Mouse (Mus musculus) cerebellum, postnatal 4 days (tissue): ENCODE data around the gene Chaf1a.

ENCODE experiments used
- DNase-seq, 2 experiments: peaks; one replicate each; pipeline ENCODE4 v3.0.0; 2022; ENCODE audit warnings: low spot score in 2 of 2, mixed read lengths in 1 of 2

Chaf1a gene

DNA sequence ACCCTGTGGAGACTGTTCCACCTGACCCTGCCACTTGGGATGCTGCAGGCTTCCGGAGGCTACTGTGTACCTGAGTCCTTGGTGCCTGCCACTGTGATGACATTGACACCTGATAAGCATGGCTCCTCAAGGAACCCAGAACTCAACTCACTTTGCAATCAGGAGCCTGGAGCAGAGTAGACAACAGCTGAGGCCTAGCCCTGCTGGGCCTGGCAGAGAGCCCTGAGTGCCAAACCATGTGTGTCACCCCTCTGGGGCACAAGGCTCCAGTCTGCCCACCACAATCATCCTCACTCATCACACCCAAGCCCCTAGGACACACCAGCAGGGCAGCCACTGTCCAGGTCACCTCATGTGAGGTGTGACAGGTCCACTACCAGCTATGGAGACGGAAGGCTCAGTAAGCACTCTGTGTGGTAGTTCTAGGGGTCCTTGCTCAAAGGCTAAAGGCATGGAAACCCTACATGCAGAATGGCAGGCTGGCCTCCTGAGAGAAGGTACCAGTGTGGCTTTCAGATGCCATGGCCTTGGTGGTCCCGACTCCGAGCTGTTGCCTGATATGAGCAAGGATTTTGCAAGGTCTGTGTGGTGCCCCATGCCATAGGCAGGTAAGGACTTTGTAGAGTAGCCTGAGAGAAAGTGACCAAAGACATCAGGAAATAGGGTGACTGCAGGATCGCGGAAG, 19.7 kb upstream of the Chaf1a start:
- DNase-seq, result peak in 1 of 2 experiments; percentile 19

DNA sequence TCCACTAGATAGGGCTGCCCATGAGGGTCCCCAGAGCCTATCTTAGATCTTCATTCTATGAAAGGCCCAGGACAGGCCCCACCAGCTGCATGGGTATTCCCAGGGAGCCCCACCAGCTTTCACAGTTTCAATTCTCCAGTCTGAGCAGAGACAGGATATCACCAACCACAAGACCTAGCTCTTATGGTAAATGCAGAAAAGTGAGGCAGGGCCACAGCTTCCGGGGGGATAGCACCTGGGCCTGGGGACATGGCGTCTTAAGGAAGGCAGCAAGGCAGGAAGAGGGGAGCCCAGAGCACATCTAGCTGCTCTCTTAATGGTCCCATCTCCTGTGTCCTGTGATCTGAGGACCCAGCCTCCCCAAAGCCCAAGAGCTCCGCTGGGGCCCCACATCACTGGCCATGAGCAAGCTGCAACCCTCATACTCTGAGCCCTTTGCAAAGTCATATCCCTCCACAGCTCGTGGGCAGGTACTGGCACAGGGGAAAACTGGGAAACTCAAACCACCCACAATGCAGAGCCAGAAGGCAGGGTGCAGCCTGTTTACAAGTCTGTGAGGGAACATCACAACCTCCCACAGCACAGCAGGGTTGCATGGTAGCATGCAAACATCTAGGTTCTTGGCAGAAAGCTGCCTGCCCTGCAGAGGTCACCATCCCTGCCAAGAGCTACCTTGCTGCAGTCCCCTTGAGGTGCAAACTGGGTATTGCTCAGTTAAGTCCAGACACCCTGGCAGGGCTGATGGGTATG, 18.9 kb upstream of the Chaf1a start:
- peak in 1 of 2 experiments; percentile 19 for DNase-seq

DNA sequence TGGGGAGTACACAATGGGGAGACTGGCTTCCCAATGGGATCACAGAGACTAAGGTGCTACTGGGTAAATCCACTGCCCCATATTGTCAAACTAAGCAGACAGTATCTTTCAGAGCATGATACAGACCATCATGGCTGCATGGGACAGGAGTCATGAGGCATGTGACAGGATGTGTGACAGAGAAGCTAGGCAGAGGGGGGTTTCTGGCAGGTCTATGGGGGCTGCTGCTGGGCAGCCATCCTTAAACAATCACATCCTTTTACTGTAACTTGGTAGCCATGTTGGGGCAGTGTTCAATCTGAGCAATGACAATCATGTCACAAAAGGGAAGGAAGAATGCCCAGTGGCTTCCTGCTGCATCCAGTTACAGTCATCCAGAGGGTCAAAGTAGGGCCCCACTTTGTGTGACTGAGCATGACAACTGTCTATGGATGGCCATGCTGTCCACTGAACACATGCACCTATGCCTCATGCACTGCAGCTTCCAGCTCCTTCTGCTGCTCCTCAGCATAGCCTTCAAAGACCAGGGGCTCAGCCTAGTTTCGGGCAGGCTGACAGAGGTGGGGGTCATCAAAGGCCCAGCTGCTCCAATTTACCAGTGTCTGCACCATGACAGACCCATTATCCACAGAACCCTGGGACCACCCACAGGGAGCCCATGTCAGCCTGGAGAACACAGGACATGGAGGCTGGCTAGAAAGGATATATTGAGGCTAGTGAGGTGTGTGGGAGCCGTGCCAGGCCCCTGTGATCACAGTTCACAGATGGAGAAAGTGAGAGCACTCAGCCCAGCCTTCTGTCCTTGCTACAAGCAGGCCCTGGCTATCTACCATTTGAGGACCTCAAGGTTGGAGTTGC, 17.9 kb upstream of the Chaf1a start:
- peak in 1 of 2 experiments; percentile 19 for DNase-seq

GRCm38 (mm10) chr17:56022989-56023290, 17.3 kb upstream of the Chaf1a start:
- DNase-seq, result no peak

DNA sequence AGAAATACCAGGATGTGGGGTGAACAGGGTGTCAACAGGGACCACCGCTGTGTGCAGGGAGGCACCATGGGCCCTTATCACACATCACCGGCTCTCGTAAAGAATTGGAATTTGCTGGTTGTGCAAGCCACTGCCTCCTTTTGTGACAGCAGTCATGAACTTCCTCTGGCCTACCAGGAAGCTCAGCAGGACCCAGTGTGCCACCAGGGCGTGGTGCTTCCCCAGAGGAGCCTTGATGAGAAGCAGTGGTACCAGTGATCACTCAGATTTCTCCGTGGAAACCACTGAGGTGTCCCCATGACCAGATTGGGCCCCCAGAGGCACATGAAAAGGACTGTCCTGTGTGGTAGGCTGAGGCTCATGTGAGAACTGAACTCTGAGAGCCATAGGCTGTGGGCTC, 16.9 kb upstream of the Chaf1a start:
- no peak for DNase-seq

DNA sequence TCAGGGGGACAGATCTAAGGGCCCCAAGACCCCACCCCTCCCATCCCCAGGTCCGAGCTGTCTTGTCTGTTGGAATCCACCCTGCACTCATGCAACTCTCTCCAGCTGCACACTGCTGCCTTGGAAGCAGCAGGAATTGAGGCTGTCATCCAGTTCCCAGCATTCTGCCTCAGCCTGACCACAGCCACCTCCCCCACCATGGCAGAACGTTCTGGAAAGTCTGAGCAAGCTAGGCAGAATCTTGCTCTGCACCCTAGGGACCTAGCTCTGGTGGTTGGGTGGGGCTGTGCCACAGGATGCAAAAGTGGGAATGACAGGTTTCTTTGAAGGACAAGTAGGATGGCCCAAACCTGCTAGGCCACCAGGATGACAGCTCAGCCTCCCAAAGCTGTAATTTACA, 15.8 kb upstream of the Chaf1a start:
- no peak for DNase-seq

- no peak for DNase-seq
Observed at GRCm38 (mm10) chr17:56024931-56025330, 15.3 kb upstream of the Chaf1a start.

- no peak for DNase-seq
Observed at GRCm38 (mm10) chr17:56026303-56026702, 13.9 kb upstream of the Chaf1a start.

GRCm38 (mm10) chr17:56026881-56027280, 13.4 kb upstream of the Chaf1a start:
- DNase-seq, result no peak

GRCm38 (mm10) chr17:56027801-56028441, 12.3 kb upstream of the Chaf1a start:
- no peak for DNase-seq

GRCm38 (mm10) chr17:56030238-56030870, 9.9 kb upstream of the Chaf1a start:
- DNase-seq, result no peak

GRCm38 (mm10) chr17:56030919-56031318, 9.3 kb upstream of the Chaf1a start:
- DNase-seq, result no peak

DNA sequence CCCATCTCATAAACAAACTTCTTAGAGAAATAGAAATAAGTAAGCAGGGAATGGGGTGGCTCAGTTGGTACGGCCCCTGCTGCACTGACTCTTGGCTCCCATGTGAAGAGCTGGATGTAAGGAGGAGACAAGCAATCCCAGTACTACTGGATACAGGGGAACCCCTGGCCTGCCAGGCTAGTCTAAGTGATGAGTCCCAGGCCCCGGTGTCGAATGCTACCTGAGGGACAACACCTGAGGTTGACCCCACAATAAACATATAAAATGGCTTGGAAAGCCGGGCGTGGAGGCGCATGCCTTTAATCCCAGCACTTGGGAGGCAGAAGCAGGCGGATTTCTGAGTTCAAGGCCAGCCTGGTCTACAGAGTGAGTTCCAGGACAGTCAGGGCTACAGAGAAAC, 8.8 kb upstream of the Chaf1a start:
- no peak for DNase-seq

GRCm38 (mm10) chr17:56032127-56032733, 8.0 kb upstream of the Chaf1a start:
- no peak for DNase-seq

DNA sequence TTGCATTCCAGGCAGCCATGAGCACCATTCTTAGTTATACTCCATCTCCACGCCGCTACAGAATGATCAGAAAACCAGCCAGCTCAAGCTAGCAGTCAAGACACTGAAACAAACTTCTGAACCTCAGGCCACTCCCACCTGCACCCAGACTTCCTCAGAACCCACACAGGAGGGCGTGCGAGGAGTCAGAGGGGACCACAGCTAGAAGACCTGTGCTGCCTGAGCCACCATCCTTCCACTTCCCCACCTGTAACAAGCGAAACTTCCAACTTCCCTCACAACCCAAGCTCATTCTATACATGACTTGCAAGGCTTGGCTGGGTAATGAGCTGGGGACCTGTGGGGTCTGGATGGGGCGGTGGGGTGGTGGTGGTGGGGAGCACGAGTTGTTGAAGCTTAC, 7.4 kb upstream of the Chaf1a start:
- DNase-seq, result no peak

- DNase-seq, result no peak
Observed at GRCm38 (mm10) chr17:56034040-56034725, 6.1 kb upstream of the Chaf1a start.

GRCm38 (mm10) chr17:56034726-56035100, 5.5 kb upstream of the Chaf1a start:
- no peak for DNase-seq

- no peak for DNase-seq
Observed at GRCm38 (mm10) chr17:56035216-56035615, 5.0 kb upstream of the Chaf1a start.

DNA sequence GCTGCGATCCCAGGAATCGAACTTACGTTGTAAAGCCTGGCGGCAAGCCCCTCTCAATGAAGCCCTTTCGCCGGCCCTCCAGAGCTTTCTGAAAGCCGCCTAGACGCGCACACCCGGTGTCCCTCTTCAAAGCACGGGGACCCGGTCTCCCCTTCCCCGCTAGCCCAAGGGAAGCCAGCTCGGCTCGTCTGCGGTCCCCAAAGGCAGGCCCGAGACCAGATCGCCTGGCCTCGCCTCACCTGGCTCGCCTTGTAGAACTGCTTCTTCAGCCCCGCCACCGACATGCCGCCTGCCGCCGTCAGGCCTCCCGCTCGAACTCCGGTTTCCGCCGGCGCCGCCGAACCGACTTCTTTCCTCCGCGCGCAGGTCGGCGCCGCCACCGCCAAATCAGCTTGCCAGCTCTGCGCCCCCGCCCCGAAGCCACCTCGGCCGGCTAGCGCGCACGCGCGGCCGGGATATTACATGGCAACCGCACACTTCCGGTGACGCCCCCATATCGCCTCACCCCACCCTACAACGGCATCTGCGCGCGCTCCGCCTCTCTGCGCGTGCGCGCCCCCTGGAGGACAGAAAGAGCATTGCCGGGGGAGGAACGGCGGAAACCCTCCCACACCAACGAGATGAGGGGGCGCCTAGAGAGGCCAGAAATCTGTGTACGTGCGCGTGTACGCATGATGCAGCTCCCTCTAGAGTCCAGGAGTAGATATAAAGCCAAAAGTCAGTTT, 3.9 kb upstream of the Chaf1a start, which contains the start of gene Sh3gl1:
Gene Sh3gl1 (minus strand): TSS at position 460 of the 725 bp plus-strand sequence.
- peak; percentile 100 for DNase-seq

- DNase-seq, result no peak
Observed at GRCm38 (mm10) chr17:56036901-56037287, 3.3 kb upstream of the Chaf1a start.
